Mouse (Mus musculus) ES-E14 (cell line): ENCODE results near the gene Ctsw. TPM values are rescaled to one million over a fixed set of nuclear protein-coding genes. Genes with fewer than 3 reads are reported as not detected.
A peak's percentile ranks its signal among the peaks of the same experiment; 100 is the strongest.

Source experiments
- DNase-seq: peaks from one replicate; pipeline ENCODE4 v3.0.0-alpha.2; 2013; ENCODE audit warnings: low read depth, low spot score
- H3K27ac ChIP-seq: 2 replicates; pipeline ENCODE4 v1.5.1; 2012; ENCODE audit warnings: low read depth, mild to moderate bottlenecking, low read length, moderate library complexity, mixed read lengths; ENCODE audit not compliant: poor library complexity, insufficient read depth, severe bottlenecking
- H3K36me3 ChIP-seq: 2 replicates; pipeline ENCODE4 v1.6.1; 2012; ENCODE audit warnings: mild to moderate bottlenecking, low read length, moderate library complexity, mixed read lengths; ENCODE audit not compliant: control insufficient read depth, poor library complexity, insufficient read depth, severe bottlenecking
- H3K4me1 ChIP-seq, 2 experiments: fragments of 150-350 bp in 1 of 2; sonication (generic) in 1 of 2; 2 replicates each; pipeline ENCODE4 v1.6.1; 2012; ENCODE audit warnings: low read length in 2 of 2, mild to moderate bottlenecking in 1 of 2, mixed read lengths in 1 of 2; ENCODE audit not compliant: control insufficient read depth in 2 of 2, insufficient read depth in 2 of 2, poor library complexity in 1 of 2
- H3K4me3 ChIP-seq, 2 experiments: fragments of 150-350 bp in 1 of 2; sonication (generic) in 1 of 2; 2 replicates each; pipeline ENCODE4 v1.5.1; 2012; ENCODE audit warnings: low read length in 2 of 2, low read depth in 1 of 2, mild to moderate bottlenecking in 1 of 2, mixed read lengths in 1 of 2; ENCODE audit not compliant: insufficient read depth in 1 of 2, poor library complexity in 1 of 2, severe bottlenecking in 1 of 2
- H3K9ac ChIP-seq: 2 replicates; pipeline ENCODE4 v1.6.1; 2012; ENCODE audit warnings: low read depth, mild to moderate bottlenecking, low read length, mixed read lengths; ENCODE audit not compliant: poor library complexity, insufficient read depth, severe bottlenecking
- H3K9me3 ChIP-seq: fragments of 150-350 bp; sonication (generic); 2 replicates; pipeline ENCODE4 v1.6.1; 2012; ENCODE audit warnings: low read depth, mild to moderate bottlenecking, low read length; ENCODE audit not compliant: control insufficient read depth, insufficient read depth
- CHD2 ChIP-seq: IDR thresholded peaks from 2 replicates; pipeline ENCODE4 v1.6.1; 2014; ENCODE audit warnings: mild to moderate bottlenecking, low read depth, low read length, inconsistent platforms
- HCFC1 ChIP-seq: IDR thresholded peaks from 2 replicates; pipeline ENCODE4 v1.6.1; 2012; ENCODE audit warnings: low read length, inconsistent platforms, borderline replicate concordance; ENCODE audit not compliant: insufficient read depth
- MAFK ChIP-seq: IDR thresholded peaks from 2 replicates; pipeline ENCODE4 v1.6.1; 2014; ENCODE audit warnings: mild to moderate bottlenecking, low read depth, low read length, inconsistent platforms; ENCODE audit not compliant: insufficient read depth
- ZC3H11A ChIP-seq: IDR thresholded peaks from 2 replicates; pipeline ENCODE4 v1.6.1; 2012; ENCODE audit warnings: low read depth, mild to moderate bottlenecking, inconsistent platforms, low read length, borderline replicate concordance
- ZNF384 ChIP-seq: IDR thresholded peaks from 2 replicates; pipeline ENCODE4 v1.6.1; 2012; ENCODE audit warnings: low read depth, low read length, inconsistent platforms
- in situ Hi-C, 2 experiments: fragments of 600-800 bp; cut with MboI; formaldehyde crosslinking; loops; one replicate each; pipeline ENCODE4 v1.15.1; 2025; ENCODE audit warnings: low sequenced_read_pairs in 2 of 2, inconsistent platforms in 1 of 2; ENCODE audit not compliant: unreplicated experiment in 2 of 2
- total RNA-seq: library from RNA; depleted of rRNA; stranded (reverse); fragments of 300-350 nt; gene quantifications from 2 replicates; pipeline ENCODE4 v1.2.3, GENCODE M21; 2012

Gene Ctsw
- total RNA-seq, 1 experiment = 4.5 TPM

DNA sequence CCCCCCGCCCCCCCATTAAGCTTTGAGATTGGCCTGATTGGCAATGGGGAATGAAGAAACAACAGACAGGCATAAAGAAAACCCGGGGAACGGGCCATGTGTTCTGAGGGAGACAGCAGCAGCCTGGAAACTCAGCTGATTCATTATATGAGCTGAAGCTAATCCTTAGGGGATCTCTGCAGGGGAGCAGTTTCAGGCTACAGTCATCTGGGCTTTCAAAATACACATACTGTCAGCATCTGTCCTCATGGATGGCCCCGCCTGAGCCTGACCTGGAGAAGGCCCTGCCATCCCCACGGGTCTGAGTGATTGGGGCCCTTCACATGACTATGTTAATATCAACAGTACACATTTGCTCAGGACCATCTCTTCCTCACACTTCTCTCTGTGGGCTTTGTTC, 3.5 kb upstream of the Ctsw start:
- no peak overlapping the region for H3K27ac ChIP-seq
- TF ChIP-seq HCFC1 (no peak), ZNF384 (no peak), MAFK (no peak), CHD2 (no peak), ZC3H11A (no peak)
- H3K9ac ChIP-seq = no peak overlapping the region

DNA sequence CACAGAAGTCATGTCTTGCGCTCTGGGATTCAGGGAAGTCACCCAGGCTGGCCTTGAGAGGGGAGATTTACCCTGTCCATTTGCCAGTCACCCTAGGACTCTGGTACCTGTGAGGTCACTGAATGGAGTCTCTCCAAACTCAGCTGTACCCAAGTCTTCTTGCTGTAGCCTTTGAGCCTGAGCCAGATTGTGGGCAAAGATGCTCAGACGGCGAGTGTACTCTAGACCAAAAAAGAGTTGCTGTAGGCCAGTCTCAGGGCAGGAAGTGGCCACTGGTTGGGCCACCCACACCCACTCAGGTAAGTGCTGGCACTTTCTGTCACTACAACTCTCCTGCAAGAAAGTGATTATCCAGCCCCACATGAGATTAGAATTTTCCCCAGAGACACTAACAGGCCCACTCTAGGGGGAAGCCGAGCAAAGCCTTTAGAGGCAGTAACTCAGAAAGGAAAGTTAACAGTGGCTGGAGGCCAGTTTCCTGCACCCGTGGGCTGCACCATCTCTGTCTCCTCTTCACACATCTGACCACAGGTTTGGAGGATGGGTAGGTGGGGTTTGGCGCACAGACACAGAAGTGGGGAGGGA, 1.3 kb downstream of the Ctsw start:
- DNase-seq = no peak
- TF ChIP-seq ZNF384 = no peak
- no peak for TF ChIP-seq MAFK
- no peak for TF ChIP-seq HCFC1
- TF ChIP-seq CHD2 = no peak
- TF ChIP-seq ZC3H11A = no peak
- Histone ChIP-seq H3K36me3 (peaks cover 31% of the 10 kb centered on the region), H3K4me3 (no peak overlapping the region), H3K4me1 (peaks cover 7 to 13% of the 10 kb centered on the region in 2 experiments; a peak in 3 of 4 replicates), H3K9me3 (no peaks in the 10 kb centered on the region), H3K9ac (no peak overlapping the region), H3K27ac (no peak overlapping the region)
- in situ Hi-C loops = no loop called here

More for the DNA sequence above, 3.5 kb upstream of the Ctsw start:
- Histone ChIP-seq H3K4me1 (peaks cover 4 to 5% of the 10 kb centered on the region in 2 experiments; a peak in 2 of 4 replicates), H3K9me3 (no peaks in the 10 kb centered on the region), H3K36me3 (peaks cover 2% of the 10 kb centered on the region; the same call in 1 of the 2 replicates), H3K4me3 (no peak overlapping the region)
- in situ Hi-C loops = no loop called here
- DNase-seq = no peak

DNA sequence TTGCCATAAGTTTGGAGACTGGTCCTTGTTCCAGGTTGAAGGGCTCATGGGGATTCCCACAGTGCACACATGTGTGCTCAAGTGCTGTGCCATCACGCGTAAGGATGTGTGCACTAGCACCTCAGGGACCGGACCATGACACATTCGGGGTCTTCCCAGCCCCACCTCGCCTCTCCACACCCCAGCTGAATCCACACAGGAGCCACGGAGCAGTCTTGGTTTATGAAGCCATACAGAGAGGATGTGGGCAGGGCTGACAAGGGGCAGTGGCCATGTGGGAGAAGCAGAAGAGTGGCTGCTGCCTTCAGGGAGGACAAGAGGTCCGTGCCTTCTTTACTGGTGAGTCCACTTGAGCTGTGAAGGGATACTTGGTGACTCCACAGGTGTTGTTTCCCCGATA, 3.3 kb downstream of the Ctsw start:
- H3K9me3 ChIP-seq = no peaks in the 10 kb centered on the region
- no peak overlapping the region for H3K27ac ChIP-seq
- H3K4me1 ChIP-seq = peaks cover 7 to 13% of the 10 kb centered on the region in 2 experiments; a peak in 3 of 4 replicates
- TF ChIP-seq CHD2 (no peak), HCFC1 (no peak), ZC3H11A (no peak), MAFK (no peak), ZNF384 (no peak)
- H3K4me3 ChIP-seq = no peak overlapping the region
- no peak overlapping the region for H3K9ac ChIP-seq
- peaks cover 31% of the 10 kb centered on the region for H3K36me3 ChIP-seq
- no peak for DNase-seq
- in situ Hi-C loops = no loop called here

DNA sequence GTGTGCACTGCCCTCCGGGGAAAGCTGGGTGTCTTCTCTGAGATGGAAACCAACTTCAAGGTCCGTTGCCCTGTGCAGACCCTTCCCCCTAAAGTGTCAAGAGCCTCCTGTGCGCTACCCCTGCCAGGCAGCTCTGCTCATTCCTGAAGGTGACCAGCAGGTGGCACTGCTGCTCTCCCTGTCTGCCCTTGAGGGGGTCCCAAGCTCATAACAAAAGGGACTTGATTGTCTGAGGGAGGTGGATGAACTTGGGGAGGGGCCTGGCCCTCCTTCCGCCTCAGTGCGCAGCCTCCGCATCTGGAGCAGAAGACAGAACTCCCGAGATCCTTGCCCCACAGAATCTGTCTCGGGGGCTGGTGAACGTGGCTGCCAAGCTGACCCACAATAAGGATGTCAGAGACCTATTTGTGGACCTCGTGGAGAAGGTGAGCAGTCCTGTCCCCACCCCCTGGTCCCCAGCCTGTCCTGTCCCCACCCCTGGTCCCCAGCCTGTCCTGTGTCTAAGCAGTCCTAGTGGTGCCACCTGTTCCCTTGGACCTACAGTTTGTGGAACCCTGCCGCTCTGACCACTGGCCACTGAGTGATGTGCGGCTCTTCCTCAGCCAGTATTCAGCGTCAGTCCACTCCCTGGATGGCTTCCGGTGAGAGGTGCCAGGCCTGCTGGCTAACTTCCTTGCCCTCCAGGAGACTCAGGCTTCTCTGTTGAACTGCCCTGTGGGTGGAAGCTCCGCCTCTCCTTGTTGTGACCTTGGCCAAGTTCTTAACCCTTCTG, 4.3 kb downstream of the Ctsw start:
- in situ Hi-C loops = no loop called here
- TF ChIP-seq ZNF384 (no peak), ZC3H11A (no peak), HCFC1 (peak; percentile 40; the same call in 1 of the 2 replicates), MAFK (no peak), CHD2 (no peak)
- H3K9me3 ChIP-seq = no peaks in the 10 kb centered on the region
- peak overlapping the region; percentile 18 to 54 for H3K4me3 ChIP-seq
- H3K36me3 ChIP-seq = peaks cover 31% of the 10 kb centered on the region
- H3K27ac ChIP-seq = 0 out of 2 replicates have a peak overlapping the region, but pooled peaks have one; percentile 26
- peak; percentile 82 for DNase-seq
- peak overlapping the region; percentile 53 for H3K9ac ChIP-seq
- peaks cover 7 to 13% of the 10 kb centered on the region in 2 experiments; a peak in 3 of 4 replicates for H3K4me1 ChIP-seq
